Mouse (Mus musculus) liver, embryonic 13.5 days (tissue): ENCODE data around the gene Gm5105. TPM values are rescaled to one million over a fixed set of nuclear protein-coding genes. Genes with fewer than 3 reads are reported as not detected.

Source experiments
- ATAC-seq: fragments of 200-750 bp; cut with Nextera tagmentation; 2 replicates; pipeline ENCODE4 v1.8.0; 2017; ENCODE audit warnings: low read depth, mild to moderate bottlenecking, moderate number of reproducible peaks, moderate library complexity
- DNase-seq: peaks from one replicate; pipeline ENCODE4 v3.0.0; 2022
- H3K27ac ChIP-seq: fragments of 300-500 bp; sonication (generic); 2 replicates; pipeline ENCODE4 v1.5.1; 2015; ENCODE audit warnings: moderate library complexity, mild to moderate bottlenecking, inconsistent platforms
- H3K27me3 ChIP-seq: fragments of 300-500 bp; sonication (generic); 2 replicates; pipeline ENCODE4 v1.6.1; 2015; ENCODE audit warnings: mild to moderate bottlenecking, inconsistent platforms
- H3K36me3 ChIP-seq: fragments of 300-500 bp; sonication (generic); 2 replicates; pipeline ENCODE4 v1.6.1; 2015; ENCODE audit warnings: mild to moderate bottlenecking, inconsistent platforms
- H3K4me1 ChIP-seq: fragments of 300-500 bp; sonication (generic); replicated peaks from 2 replicates; pipeline ENCODE4 v1.6.1; 2015; ENCODE audit warnings: inconsistent platforms
- H3K4me2 ChIP-seq: fragments of 300-500 bp; sonication (generic); 2 replicates; pipeline ENCODE4 v1.6.1; 2015; ENCODE audit warnings: inconsistent platforms, mild to moderate bottlenecking, moderate library complexity
- H3K4me3 ChIP-seq: fragments of 300-500 bp; sonication (generic); replicated peaks from 2 replicates; pipeline ENCODE4 v1.5.1; 2015; ENCODE audit warnings: mild to moderate bottlenecking, inconsistent platforms
- H3K9ac ChIP-seq: fragments of 300-500 bp; sonication (generic); 2 replicates; pipeline ENCODE4 v1.6.1; 2015; ENCODE audit warnings: mild to moderate bottlenecking, inconsistent platforms
- H3K9me3 ChIP-seq: fragments of 300-500 bp; sonication (generic); replicated peaks from 2 replicates; pipeline ENCODE4 v1.6.1; 2016; ENCODE audit warnings: inconsistent platforms
- WGBS: fragments of 180-500 bp; shearing (Covaris S2); methylation state at CpG from one replicate; pipeline ENCODE4 v1.1.7; 2015; ENCODE audit not compliant: insufficient replicate concordance; 5-methylcytosine and 5-hydroxymethylcytosine counted together
- polyA plus RNA-seq: library from polyadenylated mRNA; unstranded; fragments of >200 nt; fragmentation: Nextera tagmentation; extraction: Ambion mirVana; gene quantifications from 2 replicates; pipeline ENCODE4 v1.2.1, GENCODE M21; 2015

The Gm5105 gene
- polyA plus RNA-seq, 1 experiment from 2014 or later: not detected

DNA sequence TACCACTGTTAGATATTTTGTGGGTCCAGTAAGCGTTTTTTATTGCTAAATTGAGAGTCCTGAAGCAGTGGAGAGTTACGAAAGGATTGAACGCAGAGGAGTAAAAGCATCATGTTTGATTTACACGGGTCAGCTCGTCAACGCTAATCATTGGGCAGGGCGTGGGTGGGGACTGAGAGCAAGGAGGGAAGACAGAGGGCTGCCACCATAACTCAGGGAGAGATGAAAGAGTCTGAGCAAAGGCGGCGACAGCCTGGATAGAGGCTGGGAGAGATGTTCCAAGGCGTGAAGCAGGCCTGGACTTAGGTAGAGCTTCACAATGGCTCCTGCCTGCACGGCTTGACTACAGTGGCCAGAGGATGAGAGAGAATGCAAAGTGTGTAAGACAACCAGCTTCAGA lies 16.4 kb downstream of the Gm5105 start:
- H3K4me3 ChIP-seq: no peak overlapping the region
- H3K27me3 ChIP-seq: no peaks in the 10 kb centered on the region
- H3K4me2 ChIP-seq: no peak overlapping the region
- H3K36me3 ChIP-seq: no peaks in the 10 kb centered on the region
- 64% methylated on average over 11 of the region's 11 CpGs for WGBS
- no peak overlapping the region for H3K9ac ChIP-seq
- H3K9me3 ChIP-seq: no peaks in the 10 kb centered on the region
- ATAC-seq (no peak), DNase-seq (no peak)
- H3K4me1 ChIP-seq: no peaks in the 10 kb centered on the region
- no peak overlapping the region for H3K27ac ChIP-seq

DNA sequence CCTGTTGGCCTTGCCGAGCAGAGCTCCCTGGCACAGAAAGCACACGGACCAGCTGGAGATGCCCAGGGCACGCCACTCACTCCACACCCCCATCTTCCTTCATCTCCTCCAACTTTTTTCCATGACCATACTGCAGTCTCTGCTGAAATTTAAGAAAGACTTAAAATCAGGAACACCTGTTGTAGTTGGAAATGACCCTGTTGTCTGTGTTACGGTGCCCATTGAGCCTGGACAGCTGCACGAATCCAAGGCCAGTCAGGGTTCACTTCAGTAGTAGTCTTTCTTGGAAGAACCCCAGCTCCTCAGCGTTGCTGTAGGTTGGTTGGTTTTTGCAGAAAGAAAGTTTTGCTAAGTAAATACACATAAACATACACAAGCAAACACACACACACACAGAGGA lies 17.6 kb downstream of the Gm5105 start:
- 68% methylated on average over 6 of the region's 6 CpGs for WGBS
- Histone ChIP-seq H3K4me2 (no peak overlapping the region), H3K4me3 (no peak overlapping the region), H3K27me3 (no peaks in the 10 kb centered on the region), H3K9me3 (no peaks in the 10 kb centered on the region), H3K36me3 (no peaks in the 10 kb centered on the region), H3K4me1 (no peaks in the 10 kb centered on the region), H3K9ac (no peak overlapping the region), H3K27ac (no peak overlapping the region)
- DNase-seq: no peak
- ATAC-seq: no peak

DNA sequence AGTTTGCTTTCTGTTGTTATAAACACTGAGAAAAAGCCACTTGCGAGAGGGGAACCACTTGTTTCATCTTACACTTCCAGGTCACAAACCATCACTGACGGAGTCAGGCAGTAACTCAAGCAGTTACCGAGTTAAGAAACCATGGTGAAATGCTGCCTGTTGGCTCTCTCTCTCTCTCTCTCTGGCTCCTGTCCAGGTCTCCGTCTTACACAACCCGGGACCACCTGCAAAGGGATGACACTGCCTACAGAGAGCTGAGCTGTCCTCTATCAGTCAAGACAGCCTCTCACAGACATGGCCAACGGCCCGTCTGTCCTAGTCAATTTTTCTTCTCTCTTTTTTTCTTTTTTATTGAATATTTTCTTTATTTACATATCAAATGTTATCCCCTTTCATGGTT lies 23.9 kb downstream of the Gm5105 start:
- Histone ChIP-seq H3K9ac (no peak overlapping the region), H3K36me3 (no peaks in the 10 kb centered on the region), H3K4me3 (no peak overlapping the region), H3K9me3 (no peaks in the 10 kb centered on the region), H3K4me1 (no peaks in the 10 kb centered on the region), H3K27me3 (no peaks in the 10 kb centered on the region), H3K27ac (no peak overlapping the region), H3K4me2 (no peak overlapping the region)
- 74% methylated on average over 7 of the region's 7 CpGs for WGBS
- no peak for DNase-seq
- no peak for ATAC-seq

DNA sequence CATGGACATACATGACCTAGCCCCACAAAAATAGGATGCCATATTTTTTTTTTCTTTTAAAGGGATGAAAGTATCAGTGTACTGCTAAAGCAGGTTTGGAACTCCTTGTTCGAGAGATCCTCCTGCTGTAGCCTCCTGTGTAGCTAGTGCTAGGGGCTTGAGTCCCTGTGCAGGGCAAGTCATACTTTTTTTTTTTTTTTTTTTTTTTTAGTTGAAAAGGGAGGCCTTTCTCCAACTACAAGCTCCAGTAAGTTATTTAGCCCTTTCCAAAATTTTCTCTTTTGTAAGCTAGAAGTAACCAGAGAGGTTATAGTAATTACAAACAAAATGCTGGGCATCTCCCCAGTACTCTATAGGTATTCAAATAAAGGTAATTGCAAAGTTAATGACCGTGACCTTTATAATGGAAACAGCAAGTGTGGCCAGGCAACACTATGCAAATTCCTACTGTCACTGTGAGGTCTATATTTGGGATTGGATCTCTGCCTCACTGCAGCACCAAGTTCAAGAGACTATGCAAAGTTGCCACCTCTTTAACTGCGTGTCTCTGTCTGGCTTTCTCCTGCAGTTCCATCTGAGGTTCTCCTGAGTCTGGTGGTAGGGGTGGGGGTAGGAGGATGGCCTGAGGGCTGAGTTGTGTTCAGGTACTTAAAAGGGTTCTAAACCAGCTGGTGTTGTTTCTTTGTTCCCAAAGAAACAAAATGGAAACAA lies 25.4 kb downstream of the Gm5105 start:
- Histone ChIP-seq H3K9me3 (no peaks in the 10 kb centered on the region), H3K27me3 (no peaks in the 10 kb centered on the region), H3K4me2 (no peak overlapping the region), H3K4me1 (no peaks in the 10 kb centered on the region), H3K4me3 (no peak overlapping the region), H3K36me3 (no peaks in the 10 kb centered on the region), H3K9ac (no peak overlapping the region), H3K27ac (no peak overlapping the region)
- WGBS: 60% methylated on average over 3 of the region's 3 CpGs
- no peak for DNase-seq
- no peak for ATAC-seq

DNA sequence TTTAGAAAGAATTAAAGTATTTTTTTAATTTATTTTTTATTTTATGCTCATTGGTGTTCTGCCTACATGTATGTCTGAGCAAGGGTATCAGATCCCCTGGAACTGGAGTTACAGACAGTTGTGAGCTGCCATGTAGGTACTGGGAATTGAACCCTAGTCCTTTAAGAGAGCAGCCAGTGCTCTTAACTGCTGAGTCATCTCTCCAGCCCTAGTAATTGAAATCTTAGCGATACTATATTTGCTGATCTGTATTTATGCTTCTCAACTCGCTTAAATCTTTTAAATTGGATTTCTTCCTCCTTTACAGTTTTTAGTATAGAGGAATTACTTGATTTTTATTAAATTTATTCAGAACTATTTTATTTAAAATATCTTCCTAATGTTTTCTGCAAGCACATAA lies 26.2 kb downstream of the Gm5105 start:
- H3K4me3 ChIP-seq: no peak overlapping the region
- no peaks in the 10 kb centered on the region for H3K9me3 ChIP-seq
- H3K4me2 ChIP-seq: no peak overlapping the region
- H3K27me3 ChIP-seq: no peaks in the 10 kb centered on the region
- no peak overlapping the region for H3K9ac ChIP-seq
- WGBS: 32% methylated on average over 2 of the region's 2 CpGs
- no peak for DNase-seq
- H3K27ac ChIP-seq: no peak overlapping the region
- H3K36me3 ChIP-seq: no peaks in the 10 kb centered on the region
- no peaks in the 10 kb centered on the region for H3K4me1 ChIP-seq
- no peak for ATAC-seq

DNA sequence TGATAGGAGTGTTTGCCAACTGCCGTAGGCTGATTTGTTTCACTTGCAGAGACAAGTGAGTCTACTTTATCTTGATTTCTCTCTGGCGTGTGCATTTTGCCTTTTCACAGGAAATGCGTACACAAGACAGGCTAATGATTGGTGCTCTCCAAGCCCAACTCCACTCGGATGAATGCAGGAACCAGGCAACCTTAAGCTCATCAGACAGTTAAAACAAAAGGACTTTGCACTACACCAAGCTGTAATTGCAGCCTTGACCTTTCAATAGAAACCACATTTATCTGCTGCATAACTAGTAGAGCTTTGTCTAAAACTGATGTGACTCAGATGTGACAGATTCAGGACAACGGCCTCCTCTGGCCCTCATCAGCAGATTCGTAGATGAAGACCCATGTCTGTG lies 33.2 kb downstream of the Gm5105 start:
- H3K9me3 ChIP-seq: no peaks in the 10 kb centered on the region
- no peak overlapping the region for H3K4me2 ChIP-seq
- DNase-seq: no peak
- no peak overlapping the region for H3K9ac ChIP-seq
- 0 out of 2 replicates have a peak, but pooled peaks cover 2% of the 10 kb centered on the region for H3K27me3 ChIP-seq
- ATAC-seq: no peak
- H3K36me3 ChIP-seq: no peaks in the 10 kb centered on the region
- 49% methylated on average over 6 of the region's 6 CpGs for WGBS
- H3K27ac ChIP-seq: no peak overlapping the region
- H3K4me1 ChIP-seq: no peaks in the 10 kb centered on the region
- H3K4me3 ChIP-seq: no peak overlapping the region

DNA sequence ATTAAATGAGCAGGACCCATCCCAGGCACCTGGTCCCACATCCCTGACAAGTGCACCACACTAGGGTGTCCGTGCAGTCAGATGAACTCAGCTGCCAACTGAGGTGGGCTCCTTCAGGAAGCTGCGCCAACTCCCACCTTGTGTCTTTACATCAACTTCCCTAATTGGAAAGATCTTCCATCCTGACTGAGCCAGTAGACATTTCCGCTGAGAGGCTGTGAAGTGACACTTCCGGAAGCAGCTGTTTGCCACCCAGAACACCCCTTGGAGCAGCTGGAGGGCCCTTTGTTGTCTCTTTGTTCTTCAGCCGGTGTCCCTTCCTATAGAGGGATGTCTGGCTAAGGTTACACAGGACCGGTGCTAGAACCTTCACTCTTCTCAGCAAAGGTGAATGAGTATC lies 36.6 kb downstream of the Gm5105 start:
- Histone ChIP-seq H3K4me1 (no peaks in the 10 kb centered on the region), H3K36me3 (no peaks in the 10 kb centered on the region), H3K4me2 (no peak overlapping the region), H3K4me3 (no peak overlapping the region), H3K27ac (no peak overlapping the region), H3K9me3 (no peaks in the 10 kb centered on the region), H3K27me3 (0 out of 2 replicates have a peak, but pooled peaks cover 2% of the 10 kb centered on the region), H3K9ac (no peak overlapping the region)
- DNase-seq (no peak), ATAC-seq (no peak)
- WGBS: 59% methylated on average over 6 of the region's 6 CpGs

DNA sequence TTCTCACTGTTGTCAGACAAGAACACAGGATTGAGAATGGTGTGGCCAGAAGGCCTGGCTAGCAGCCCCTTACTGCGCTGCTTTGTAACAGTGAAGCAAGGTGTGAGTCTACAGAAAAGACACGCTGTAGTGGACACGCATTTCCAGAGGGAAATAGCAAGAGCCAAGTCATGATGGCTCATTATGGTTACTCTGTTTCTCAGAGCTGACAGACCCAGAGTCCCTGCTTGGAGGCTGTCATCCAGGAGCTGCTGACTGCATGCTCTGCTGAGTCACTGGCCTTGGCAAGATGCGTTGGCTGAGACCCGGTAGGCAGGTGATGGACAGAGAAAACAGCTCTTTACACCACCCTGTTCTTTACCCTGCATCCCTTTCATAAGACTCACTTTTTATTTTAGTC lies 37.8 kb downstream of the Gm5105 start:
- Histone ChIP-seq H3K4me1 (no peaks in the 10 kb centered on the region), H3K9me3 (no peaks in the 10 kb centered on the region), H3K27ac (no peak overlapping the region), H3K4me3 (no peak overlapping the region), H3K9ac (no peak overlapping the region), H3K4me2 (no peak overlapping the region), H3K36me3 (no peaks in the 10 kb centered on the region), H3K27me3 (0 out of 2 replicates have a peak, but pooled peaks cover 2% of the 10 kb centered on the region)
- DNase-seq (no peak), ATAC-seq (no peak)
- 67% methylated on average over 5 of the region's 5 CpGs for WGBS

DNA sequence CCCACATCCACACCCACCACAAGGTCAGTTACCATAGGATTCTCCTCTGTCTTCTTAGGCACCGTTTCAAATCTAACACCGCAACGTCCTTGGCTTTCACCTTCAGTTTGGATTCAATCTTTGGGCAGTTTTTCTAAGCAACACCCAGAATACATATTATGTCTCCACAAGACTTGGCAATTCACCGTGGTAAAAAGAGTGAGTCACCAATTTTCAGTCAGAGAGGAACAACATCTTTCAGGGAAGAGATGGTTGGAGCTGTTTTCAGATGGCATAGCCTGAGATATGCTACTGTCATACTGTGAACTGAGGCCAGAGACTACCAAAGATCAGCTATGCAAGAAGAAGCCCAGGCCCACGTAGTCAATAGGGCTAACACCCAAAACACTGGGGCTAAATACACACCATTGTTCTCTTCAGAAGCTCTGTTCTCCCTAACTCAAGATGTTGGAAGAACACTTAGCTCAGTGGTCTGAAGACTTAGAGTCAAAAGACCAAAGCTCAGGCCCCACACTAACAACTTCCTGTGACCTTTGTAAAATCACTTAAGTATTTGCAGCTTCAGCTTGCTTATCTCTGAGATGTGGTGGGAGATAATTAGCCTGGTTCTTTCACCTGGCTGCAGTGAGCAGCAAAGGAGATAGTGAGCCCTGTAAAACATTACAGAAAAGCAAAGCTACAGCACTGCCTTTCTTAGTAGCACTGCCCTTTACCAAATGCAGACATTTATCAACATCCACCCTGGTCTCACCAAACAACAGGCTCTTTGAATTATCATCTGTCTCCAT lies 39.4 kb downstream of the Gm5105 start:
- no peaks in the 10 kb centered on the region for H3K4me1 ChIP-seq
- ATAC-seq (no peak), DNase-seq (no peak)
- H3K4me3 ChIP-seq: no peak overlapping the region
- 56% methylated on average over 5 of the region's 5 CpGs for WGBS
- H3K4me2 ChIP-seq: no peak overlapping the region
- H3K9ac ChIP-seq: no peak overlapping the region
- H3K27me3 ChIP-seq: 0 out of 2 replicates have a peak, but pooled peaks cover 2% of the 10 kb centered on the region
- H3K9me3 ChIP-seq: no peaks in the 10 kb centered on the region
- H3K36me3 ChIP-seq: no peaks in the 10 kb centered on the region
- no peak overlapping the region for H3K27ac ChIP-seq

DNA sequence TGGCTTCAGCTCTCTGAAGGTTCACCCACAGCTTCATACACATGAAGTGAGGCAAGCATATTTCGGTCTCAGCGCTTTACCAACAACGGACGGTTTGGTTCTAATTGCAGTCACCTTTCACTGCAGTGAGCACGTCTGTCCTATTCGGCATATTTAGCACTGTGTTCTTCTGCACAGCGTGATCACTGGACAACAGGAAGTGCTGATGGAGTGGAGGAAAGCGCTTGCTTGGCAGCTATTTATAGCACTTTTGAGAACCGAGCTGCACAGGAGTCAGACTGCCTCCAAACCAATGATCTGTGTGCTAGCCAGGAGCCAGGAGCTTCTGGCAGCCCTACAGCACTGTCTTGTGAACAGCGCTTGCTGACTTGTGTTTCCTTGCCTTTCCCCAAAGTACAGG lies 40.9 kb downstream of the Gm5105 start:
- Histone ChIP-seq H3K27ac (no peak overlapping the region), H3K4me2 (no peak overlapping the region), H3K4me3 (no peak overlapping the region), H3K4me1 (no peaks in the 10 kb centered on the region), H3K27me3 (0 out of 2 replicates have a peak, but pooled peaks cover 2% of the 10 kb centered on the region), H3K9ac (no peak overlapping the region), H3K9me3 (no peaks in the 10 kb centered on the region), H3K36me3 (no peaks in the 10 kb centered on the region)
- WGBS: 35% methylated on average over 10 of the region's 10 CpGs
- ATAC-seq (no peak), DNase-seq (no peak)

DNA sequence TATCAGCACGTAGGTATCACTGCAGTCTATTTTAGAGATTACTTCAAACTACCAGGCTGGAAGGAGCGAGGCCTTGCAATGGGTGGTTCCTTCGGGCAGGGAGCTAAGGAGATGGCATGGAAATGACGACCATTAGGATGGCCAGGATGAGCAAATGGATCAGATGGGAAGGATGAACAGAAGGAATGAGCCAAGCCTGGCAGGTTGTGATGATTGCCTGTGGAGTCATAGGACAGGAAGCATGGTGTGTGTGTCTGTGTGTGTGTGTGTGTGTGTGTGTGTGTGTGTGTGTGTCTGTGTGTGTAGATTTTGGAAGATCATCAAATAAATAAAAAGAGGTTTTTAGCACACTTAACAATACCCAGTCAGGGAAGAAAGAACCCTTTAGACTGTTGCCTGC lies 44.5 kb downstream of the Gm5105 start:
- H3K9me3 ChIP-seq: no peaks in the 10 kb centered on the region
- no peaks in the 10 kb centered on the region for H3K36me3 ChIP-seq
- H3K4me2 ChIP-seq: no peak overlapping the region
- no peaks in the 10 kb centered on the region for H3K4me1 ChIP-seq
- no peaks in the 10 kb centered on the region for H3K27me3 ChIP-seq
- DNase-seq (no peak), ATAC-seq (no peak)
- H3K9ac ChIP-seq: no peak overlapping the region
- 59% methylated on average over 4 of the region's 4 CpGs for WGBS
- no peak overlapping the region for H3K4me3 ChIP-seq
- no peak overlapping the region for H3K27ac ChIP-seq

DNA sequence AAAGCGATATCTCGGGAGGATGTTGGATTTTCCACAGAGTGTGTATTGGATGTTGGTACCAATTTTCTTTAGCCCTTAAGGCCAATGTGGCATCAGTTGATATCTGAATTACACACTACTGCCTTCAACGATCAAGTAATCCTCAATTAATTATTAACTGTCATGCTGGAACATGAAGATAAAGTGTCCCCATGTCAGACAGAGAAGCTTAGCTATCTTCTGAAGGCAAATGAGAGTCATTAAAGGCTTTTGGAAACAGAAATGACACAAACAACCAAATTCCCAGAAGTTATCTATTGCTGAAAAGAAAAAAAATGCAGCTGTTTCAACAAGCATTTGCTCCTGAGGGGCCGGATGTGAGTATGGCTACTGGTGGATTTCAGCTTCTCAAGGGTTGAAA lies 45.2 kb downstream of the Gm5105 start:
- no peak for ATAC-seq
- H3K9me3 ChIP-seq: no peaks in the 10 kb centered on the region
- WGBS: 70% methylated on average over 4 of the region's 4 CpGs
- H3K27me3 ChIP-seq: no peaks in the 10 kb centered on the region
- H3K4me3 ChIP-seq: no peak overlapping the region
- no peaks in the 10 kb centered on the region for H3K4me1 ChIP-seq
- no peak overlapping the region for H3K9ac ChIP-seq
- no peak for DNase-seq
- H3K36me3 ChIP-seq: no peaks in the 10 kb centered on the region
- H3K27ac ChIP-seq: no peak overlapping the region
- no peak overlapping the region for H3K4me2 ChIP-seq
